Mouse (Mus musculus) frontal cortex, adult 2 months (tissue): Measurements from ENCODE around the gene Carm1. TPM values are rescaled to one million over a fixed set of nuclear protein-coding genes. Genes with fewer than 3 reads are reported as not detected.
"Not testable (repeated sequence)": the region's sequence is repeated elsewhere in the genome, so short reads cannot be mapped to it uniquely, and the experiment has no call there.

ENCODE experiments used
- DNase-seq, 2 experiments: peaks; one replicate each; pipeline ENCODE4 v3.0.0; 2022; ENCODE audit warnings: low spot score in 1 of 2; ENCODE audit errors: extremely low spot score in 1 of 2
- polyA plus RNA-seq: library from polyadenylated mRNA; depleted of rRNA; stranded (reverse); fragments of >200 nt; gene quantifications from 2 replicates; pipeline ENCODE4 v1.2.3, GENCODE M21; 2012; rRNA removed

The Carm1 gene
- 63.6 and 74.3 TPM in 2 replicates for polyA plus RNA-seq

- DNase-seq: no peak
Observed at GRCm38 (mm10) chr9:21546789-21547074, at the start of gene Carm1. TSS of gene Carm1 (plus strand) at chr9:21546894.

GRCm38 (mm10) chr9:21497050-21497542 lies 49.6 kb upstream of the Carm1 start:
- DNase-seq: peak in 1 of 2 experiments; percentile 33

GRCm38 (mm10) chr9:21497664-21498063 lies 49.0 kb upstream of the Carm1 start:
- no peak for DNase-seq

GRCm38 (mm10) chr9:21498284-21498902 lies 48.3 kb upstream of the Carm1 start:
- no peak for DNase-seq

- no peak for DNase-seq
Observed at GRCm38 (mm10) chr9:21503352-21503751, 43.3 kb upstream of the Carm1 start.

GRCm38 (mm10) chr9:21505767-21506166 lies 40.9 kb upstream of the Carm1 start:
- DNase-seq: no peak

- DNase-seq: no peak
Observed at GRCm38 (mm10) chr9:21507753-21508430, 38.8 kb upstream of the Carm1 start.

- no peak for DNase-seq
Observed at GRCm38 (mm10) chr9:21508871-21509404, 37.8 kb upstream of the Carm1 start.

GRCm38 (mm10) chr9:21509772-21510688 lies 36.7 kb upstream of the Carm1 start, which contains the start of gene Tmed1:
TSS of gene Tmed1 (minus strand) at chr9:21510252.
- DNase-seq: peak; percentile 94 to 95

GRCm38 (mm10) chr9:21510689-21511015 lies 36.0 kb upstream of the Carm1 start:
- DNase-seq: no peak

GRCm38 (mm10) chr9:21511052-21511451 lies 35.6 kb upstream of the Carm1 start:
- no peak for DNase-seq

GRCm38 (mm10) chr9:21513466-21513865 lies 33.2 kb upstream of the Carm1 start:
- DNase-seq: no peak

- DNase-seq: no peak
Observed at GRCm38 (mm10) chr9:21517947-21518495, 28.7 kb upstream of the Carm1 start.

- not testable (repeated sequence) for DNase-seq
Observed at GRCm38 (mm10) chr9:21518690-21519089, 28.0 kb upstream of the Carm1 start.

GRCm38 (mm10) chr9:21525142-21525936 lies 21.4 kb upstream of the Carm1 start:
- DNase-seq: no peak

GRCm38 (mm10) chr9:21525937-21526633 lies 20.6 kb upstream of the Carm1 start, which contains the start of gene AB124611:
TSS of gene AB124611 (plus strand) at chr9:21526176.
- no peak for DNase-seq

- no peak for DNase-seq
Observed at GRCm38 (mm10) chr9:21526634-21526944, 20.1 kb upstream of the Carm1 start.

- DNase-seq: no peak
Observed at GRCm38 (mm10) chr9:21527100-21527801, 19.4 kb upstream of the Carm1 start.

- DNase-seq: no peak
Observed at GRCm38 (mm10) chr9:21527917-21528324, 18.8 kb upstream of the Carm1 start.
